9 mouse cellular contexts compared by ENCODE assay signal in the genomic region with DNA sequence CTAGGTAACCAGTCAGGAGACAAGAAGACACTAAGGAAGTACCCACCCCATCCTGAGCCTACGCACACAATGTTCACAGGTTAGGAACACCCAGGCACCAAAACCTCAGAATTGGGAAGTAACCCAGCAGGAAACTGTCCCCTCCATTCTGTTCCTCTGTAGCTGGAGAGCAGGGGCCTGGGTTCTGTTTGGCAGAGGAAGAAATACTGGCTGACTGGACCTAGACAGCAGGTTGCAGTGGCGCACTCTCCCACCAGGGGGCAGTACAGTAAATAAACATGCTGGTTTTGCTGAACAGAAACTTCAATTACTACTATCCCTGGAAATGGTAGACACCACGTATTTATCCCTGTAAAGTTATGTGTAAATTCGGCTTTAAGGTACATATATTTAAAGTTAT. TPM values are rescaled to one million over a fixed set of nuclear protein-coding genes. Genes with fewer than 3 reads are reported as not detected.
A peak's percentile ranks its signal among the peaks of the same experiment; 100 is the strongest.
DNase-seq lines count a peak whose midpoint lies in the region; ATAC-seq and TF ChIP-seq lines count a peak whose summit lies in the region.
"Had no signal": no experiment of that assay in that cellular context is flagged by ENCODE, and none has a peak within 500 bp of the region (broad histone marks: within the 10 kb centered on the region; RNA-seq: fewer than 3 reads in every experiment).

No protein-coding gene starts in this region.

- no peak overlapping the region for H3K4me2 ChIP-seq in forebrain, postnatal 0 days (ENCODE audit: low read depth)
- H3K4me2 ChIP-seq in forebrain, embryonic 12.5 days: no peak overlapping the region
- H3K4me2 ChIP-seq: stomach, embryonic 15.5 days had no signal

- H3K36me3 ChIP-seq in forebrain, postnatal 0 days (ENCODE audit: insufficient read depth): no peaks in the 10 kb centered on the region
- H3K36me3 ChIP-seq in forebrain, embryonic 12.5 days (replicated peaks): no peaks in the 10 kb centered on the region
- H3K36me3 ChIP-seq: stomach, embryonic 15.5 days had no signal

- intact Hi-C loops in gastrocnemius, postnatal 14 days (cut with DNase I; ENCODE audit: low total_unique reads): loop anchor here (5.0 kb wide), 1 partner anchor 65 kb away; no protein-coding TSS in a partner anchor

- TF ChIP-seq CTCF in forebrain, postnatal 0 days (IDR thresholded peaks at IDR 0.05; ENCODE audit: low read depth): peak; percentile 89

- H3K9ac ChIP-seq in forebrain, postnatal 0 days: no peak overlapping the region
- H3K9ac ChIP-seq in forebrain, embryonic 12.5 days: no peak overlapping the region
- H3K9ac ChIP-seq: stomach, embryonic 15.5 days had no signal

- H3K4me1 ChIP-seq in forebrain, postnatal 0 days (ENCODE audit: insufficient read depth): no peaks in the 10 kb centered on the region
- no peaks in the 10 kb centered on the region for H3K4me1 ChIP-seq in forebrain, embryonic 12.5 days
- H3K4me1 ChIP-seq: stomach, embryonic 15.5 days had no signal

- ATAC-seq in forebrain, postnatal 0 days: no peak
- no peak for ATAC-seq in forebrain, embryonic 12.5 days (ENCODE audit: low FRiP score)
- peak; percentile 84 for ATAC-seq in megakaryocyte progenitor cell, adult 5-6 weeks (replicated peaks; ENCODE audit: poor library complexity)

- H3K27ac ChIP-seq in forebrain, postnatal 0 days (ENCODE audit: low read depth, low read length): no peak overlapping the region
- no peak overlapping the region for H3K27ac ChIP-seq in forebrain, embryonic 12.5 days
- H3K27ac ChIP-seq: stomach, embryonic 15.5 days had no signal

- no peaks in the 10 kb centered on the region for H3K9me3 ChIP-seq in forebrain, postnatal 0 days (ENCODE audit: low read length)
- H3K9me3 ChIP-seq in forebrain, embryonic 12.5 days: no peaks in the 10 kb centered on the region
- H3K9me3 ChIP-seq: stomach, embryonic 15.5 days had no signal

- 23% methylated on average over 4 of the region's 4 CpGs for WGBS in forebrain, postnatal 0 days
- 32% methylated on average over 4 of the region's 4 CpGs for WGBS in forebrain, embryonic 12.5 days

- no peaks in the 10 kb centered on the region for H3K27me3 ChIP-seq in forebrain, postnatal 0 days (ENCODE audit: insufficient read depth, low read length)
- peaks cover under 1% of the 10 kb centered on the region; the same call in 1 of the 2 replicates for H3K27me3 ChIP-seq in forebrain, embryonic 12.5 days
- H3K27me3 ChIP-seq: stomach, embryonic 15.5 days had no signal

- H3K4me3 ChIP-seq in forebrain, postnatal 0 days (ENCODE audit: low read depth, low read length): no peak overlapping the region
- no peak overlapping the region for H3K4me3 ChIP-seq in forebrain, embryonic 12.5 days (replicated peaks)
- H3K4me3 ChIP-seq: stomach, embryonic 15.5 days had no signal

- peak; percentile 81 for DNase-seq in forebrain, postnatal 0 days
- DNase-seq in CD8-positive naive resting alpha-beta T cell, adult 2 months (ENCODE audit: low read depth in 2 of 2, low spot score in 2 of 2): peak; percentile 50 to 63
- peak; percentile 41 for DNase-seq in c-Kit-positive CD71-negative TER-119-negative erythroid progenitor cells, embryonic 14.5 days (ENCODE audit: low read depth)
- DNase-seq in gastrocnemius, postnatal 14 days: peak; percentile 72
- peak; percentile 87 to 91 for DNase-seq in layer of hippocampus, postnatal 10 days (ENCODE audit: low spot score in 2 of 2)
- DNase-seq in spleen, postnatal 10 days (ENCODE audit: low spot score in 2 of 2): peak; percentile 50 to 82

RNA-seq across cellular contexts. Expression of a gene that starts 7.1 kb away (rescaled TPM):
- total RNA-seq in forebrain, postnatal 0 days (2014; rRNA removed): 1.8 and 2.8 TPM in 2 replicates
- polyA plus RNA-seq in forebrain, postnatal 0 days (2015; fragmentation: Nextera tagmentation; extraction: Ambion mirVana): 0.99 and 1.2 TPM in 2 replicates
- polyA plus RNA-seq in forebrain, embryonic 12.5 days (2016; fragmentation: Nextera tagmentation; extraction: Ambion mirVana): 3.0 and 4.0 TPM in 2 replicates
- 1 to 10 TPM; 3.9 to 4.4 TPM for total RNA-seq in gastrocnemius, postnatal 14 days (2021)
- 1 to 10 TPM; 2.5 TPM for total RNA-seq in layer of hippocampus, postnatal 10 days (2021)
- 2.7 and 4.1 TPM in 2 replicates for total RNA-seq in megakaryocyte progenitor cell, adult 5-6 weeks (2015)
- 2.9 and 5.5 TPM in 2 replicates for total RNA-seq in megakaryocyte progenitor cell, adult 5-6 weeks (2017)

RNA-seq across cellular contexts. Expression of a gene that starts 10.8 kb away (rescaled TPM):
- 20.6 and 21.8 TPM in 2 replicates for total RNA-seq in forebrain, postnatal 0 days (2014; rRNA removed)
- 13.2 and 18.2 TPM in 2 replicates for polyA plus RNA-seq in forebrain, postnatal 0 days (2015; fragmentation: Nextera tagmentation; extraction: Ambion mirVana)
- polyA plus RNA-seq in forebrain, embryonic 12.5 days (2016; fragmentation: Nextera tagmentation; extraction: Ambion mirVana): 1.2 and 1.3 TPM in 2 replicates
- 10 to 100 TPM; 36.0 to 41.7 TPM for total RNA-seq in gastrocnemius, postnatal 14 days (2021)
- total RNA-seq in layer of hippocampus, postnatal 10 days (2021): 10 to 100 TPM; 66.2 to 73.0 TPM
- 0.59 TPM in 1 of 2 replicates, not detected in the other for total RNA-seq in megakaryocyte progenitor cell, adult 5-6 weeks (2015)
- 0.14 TPM in 1 of 2 replicates, not detected in the other for total RNA-seq in megakaryocyte progenitor cell, adult 5-6 weeks (2017)

Comparison
In these comparisons a context has a peak if more than half of its experiments do, and no peak if none do; other contexts are left out.
1. RNA of a gene that starts 10.8 kb away (total RNA-seq): 66.2 to 73.0 TPM in layer of hippocampus, postnatal 10 days, 36.0 to 41.7 TPM in gastrocnemius, postnatal 14 days and 20.6 to 21.8 TPM in forebrain, postnatal 0 days; 0.14 to 0.59 TPM in megakaryocyte progenitor cell, adult 5-6 weeks; every median in the first group is over 10 times any median in the second.
2. Peak in every context shown above with its lines, with median percentiles within 50 percentile points of each other: DNase-seq.